Mouse (Mus musculus) retina, postnatal 1 day (tissue): ENCODE measurements around the gene Gm8068.
"Not testable (repeated sequence)": the region's sequence is repeated elsewhere in the genome, so short reads cannot be mapped to it uniquely, and the experiment has no call there.

Experiments used
- DNase-seq: peaks from one replicate; pipeline ENCODE4 v3.0.0-alpha.2; 2012

Gene Gm8068

GRCm38 (mm10) chr14:41701785-41702184, at the start of gene Gm8068:
Gene Gm8068, minus strand, starts transcription at chr14:41701885.
- DNase-seq = not testable (repeated sequence)

- DNase-seq = not testable (repeated sequence)
These were observed 48.8 kb upstream of the Gm8068 start, which contains the start of gene Gm7929 for GRCm38 (mm10) chr14:41750514-41750913. Gene Gm7929, minus strand, starts transcription at chr14:41750614.

GRCm38 (mm10) chr14:41723437-41723836, 21.8 kb upstream of the Gm8068 start:
- DNase-seq = not testable (repeated sequence)

GRCm38 (mm10) chr14:41717180-41717579, 15.5 kb upstream of the Gm8068 start:
- not testable (repeated sequence) for DNase-seq

GRCm38 (mm10) chr14:41648176-41648575, 53.5 kb downstream of the Gm8068 start:
- not testable (repeated sequence) for DNase-seq
